Mouse (Mus musculus) frontal cortex, postnatal 25 days (tissue): ENCODE measurements around the gene Pde9a.
"Not testable (repeated sequence)": the region's sequence is repeated elsewhere in the genome, so short reads cannot be mapped to it uniquely, and the experiment has no call there.

Experiments used
- DNase-seq, 2 experiments: peaks; one replicate each; pipeline ENCODE4 v3.0.0; 2022; ENCODE audit warnings: low spot score in 2 of 2

The Pde9a gene

GRCm38 (mm10) chr17:31385671-31386665 is at the start of gene Pde9a:
Gene Pde9a (plus strand): TSS chr17:31386210.
- peak; percentile 26 to 34 for DNase-seq

- DNase-seq, result no peak
These were observed 46.2 kb upstream of the Pde9a start for GRCm38 (mm10) chr17:31339769-31340168.

GRCm38 (mm10) chr17:31342191-31342590 is 43.8 kb upstream of the Pde9a start:
- DNase-seq, result no peak

GRCm38 (mm10) chr17:31344172-31344801 is 41.7 kb upstream of the Pde9a start:
- peak; percentile 61 for DNase-seq

- DNase-seq, result no peak
These were observed 41.2 kb upstream of the Pde9a start for GRCm38 (mm10) chr17:31344816-31345215.

- DNase-seq, result no peak
These were observed 37.9 kb upstream of the Pde9a start for GRCm38 (mm10) chr17:31348129-31348528.

GRCm38 (mm10) chr17:31349388-31349787 is 36.6 kb upstream of the Pde9a start:
- DNase-seq, result no peak

- no peak for DNase-seq
These were observed 34.0 kb upstream of the Pde9a start for GRCm38 (mm10) chr17:31351984-31352383.

GRCm38 (mm10) chr17:31353255-31353654 is 32.8 kb upstream of the Pde9a start:
- DNase-seq, result no peak

GRCm38 (mm10) chr17:31354684-31355083 is 31.3 kb upstream of the Pde9a start:
- not testable (repeated sequence) for DNase-seq

GRCm38 (mm10) chr17:31355792-31356502 is 30.1 kb upstream of the Pde9a start:
- no peak for DNase-seq

GRCm38 (mm10) chr17:31360582-31360981 is 25.4 kb upstream of the Pde9a start:
- DNase-seq, result no peak

- no peak for DNase-seq
These were observed 20.3 kb upstream of the Pde9a start for GRCm38 (mm10) chr17:31365586-31366166.

GRCm38 (mm10) chr17:31370221-31370620 is 15.8 kb upstream of the Pde9a start:
- DNase-seq, result no peak

- no peak for DNase-seq
These were observed 15.1 kb upstream of the Pde9a start for GRCm38 (mm10) chr17:31370931-31371330.

- DNase-seq, result peak; percentile 56 to 71
These were observed 8.0 kb upstream of the Pde9a start for GRCm38 (mm10) chr17:31377961-31378360.

GRCm38 (mm10) chr17:31378361-31378761 is 7.6 kb upstream of the Pde9a start:
- DNase-seq, result no peak

GRCm38 (mm10) chr17:31379086-31379485 is 6.9 kb upstream of the Pde9a start:
- no peak for DNase-seq

- DNase-seq, result no peak
These were observed 6.1 kb upstream of the Pde9a start for GRCm38 (mm10) chr17:31379863-31380262.

- no peak for DNase-seq
These were observed 2.7 kb upstream of the Pde9a start for GRCm38 (mm10) chr17:31383320-31383719.

- no peak for DNase-seq
These were observed 912 bp upstream of the Pde9a start for GRCm38 (mm10) chr17:31384968-31385627.
